Mouse (Mus musculus): ENCODE results near the gene Grm8. TPM values are rescaled to one million over a fixed set of nuclear protein-coding genes. Genes with fewer than 3 reads are reported as not detected.

Grm8 gene
- total RNA-seq, 2 experiments from 2014 or later, result 1.3 TPM; not detected in 1

- ATAC-seq (replicated peaks; ENCODE audit: low FRiP score, low TSS enrichment, poor library complexity, severe bottlenecking), result no peak
These were observed 388.5 kb downstream of the Grm8 start for GRCm38 (mm10) chr6:27746493-27746892.

- ATAC-seq (replicated peaks; ENCODE audit: low FRiP score, low TSS enrichment, poor library complexity, severe bottlenecking), result no peak
These were observed 389.1 kb downstream of the Grm8 start for GRCm38 (mm10) chr6:27745693-27746451.

GRCm38 (mm10) chr6:27689382-27689781, 445.6 kb downstream of the Grm8 start:
- ATAC-seq (replicated peaks; ENCODE audit: low FRiP score, low TSS enrichment, poor library complexity, severe bottlenecking), result no peak

- ATAC-seq (replicated peaks; ENCODE audit: low FRiP score, low TSS enrichment, poor library complexity, severe bottlenecking), result no peak
These were observed 473.1 kb downstream of the Grm8 start for GRCm38 (mm10) chr6:27661747-27662435.

DNA sequence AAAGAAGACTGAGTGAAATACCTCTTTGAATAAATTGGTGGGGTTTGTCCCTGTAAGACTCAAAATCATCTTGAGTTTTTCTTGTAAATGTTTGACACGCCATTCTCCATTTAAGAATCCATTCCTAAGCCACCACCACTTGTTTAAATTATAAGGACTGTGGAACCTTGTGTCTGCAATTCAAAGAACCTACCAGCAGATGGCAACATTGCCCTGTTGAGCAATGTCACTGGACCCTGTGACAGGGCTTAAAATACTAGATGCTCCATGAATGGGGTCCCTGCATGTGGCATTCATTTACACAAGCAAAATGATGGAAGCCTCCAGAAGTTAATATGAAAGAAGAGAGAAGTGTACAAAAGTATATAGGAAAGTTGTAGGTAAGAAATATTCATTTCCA, 477.5 kb downstream of the Grm8 start:
- 0 out of 2 replicates have a peak, but pooled peaks have one; percentile 67 for ATAC-seq (replicated peaks; ENCODE audit: low FRiP score, low TSS enrichment, poor library complexity, severe bottlenecking)

DNA sequence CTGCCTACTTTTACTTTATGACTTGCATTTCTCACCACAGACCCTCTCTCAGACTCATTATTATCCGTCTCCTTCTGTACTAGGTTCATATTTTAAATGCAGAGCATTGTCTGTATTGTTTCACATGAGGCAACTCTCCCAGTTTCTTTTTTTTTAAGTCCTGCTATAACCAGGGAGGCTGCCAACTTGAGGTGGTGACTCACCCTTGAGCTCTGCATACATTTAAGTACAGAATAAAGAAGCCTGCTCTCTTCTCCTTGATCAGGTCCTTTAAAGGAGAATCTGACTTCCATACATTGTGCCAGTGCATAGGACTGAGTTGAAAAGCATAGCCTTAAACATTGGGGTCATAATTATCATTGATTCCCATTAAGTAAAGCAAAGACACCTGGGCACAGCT, 488.5 kb downstream of the Grm8 start:
- no peak for ATAC-seq (replicated peaks; ENCODE audit: low FRiP score, low TSS enrichment, poor library complexity, severe bottlenecking)

DNA sequence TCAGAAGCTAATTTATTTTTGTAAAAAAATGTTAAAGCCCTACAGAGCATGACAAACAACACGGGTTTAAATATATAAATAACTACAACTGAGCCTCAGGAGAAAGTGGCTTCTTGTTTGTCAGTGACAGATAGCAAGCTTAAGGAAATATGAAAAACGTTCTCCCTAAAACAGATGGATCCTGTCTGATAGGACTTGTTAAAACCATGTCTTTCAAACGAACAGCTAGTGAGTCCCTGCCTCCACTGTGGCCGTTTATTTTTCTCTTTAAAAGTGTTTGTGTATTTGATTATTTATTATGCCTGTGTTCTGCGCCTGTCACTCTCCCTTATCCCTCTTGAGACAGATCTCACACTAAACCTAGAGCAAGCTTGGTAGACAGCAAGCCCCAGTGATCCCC, 489.9 kb downstream of the Grm8 start:
- ATAC-seq (replicated peaks; ENCODE audit: low FRiP score, low TSS enrichment, poor library complexity, severe bottlenecking), result peak; percentile 68

- no peak for ATAC-seq (replicated peaks; ENCODE audit: low FRiP score, low TSS enrichment, poor library complexity, severe bottlenecking)
These were observed 499.1 kb downstream of the Grm8 start for GRCm38 (mm10) chr6:27635898-27636297.

DNA sequence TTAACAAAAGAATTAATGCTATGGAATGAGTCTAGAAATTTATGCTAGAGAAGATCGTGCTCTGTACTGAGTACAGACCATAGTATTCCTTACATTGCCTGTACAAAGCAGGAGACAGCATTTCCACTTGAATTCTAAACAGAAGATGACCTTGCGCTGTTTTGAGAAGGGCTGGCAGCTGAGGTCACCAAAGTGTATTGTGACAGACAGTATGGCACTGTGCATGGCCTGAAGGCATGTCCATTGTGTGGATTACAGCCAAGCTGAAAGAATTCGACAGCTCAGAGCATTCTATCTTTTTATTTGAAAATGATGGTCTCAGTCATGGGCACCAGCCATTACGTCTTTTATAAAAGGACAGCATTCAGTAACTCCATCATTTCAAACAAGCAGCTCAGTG, 517.5 kb downstream of the Grm8 start:
- no peak for ATAC-seq (replicated peaks; ENCODE audit: low FRiP score, low TSS enrichment, poor library complexity, severe bottlenecking)

DNA sequence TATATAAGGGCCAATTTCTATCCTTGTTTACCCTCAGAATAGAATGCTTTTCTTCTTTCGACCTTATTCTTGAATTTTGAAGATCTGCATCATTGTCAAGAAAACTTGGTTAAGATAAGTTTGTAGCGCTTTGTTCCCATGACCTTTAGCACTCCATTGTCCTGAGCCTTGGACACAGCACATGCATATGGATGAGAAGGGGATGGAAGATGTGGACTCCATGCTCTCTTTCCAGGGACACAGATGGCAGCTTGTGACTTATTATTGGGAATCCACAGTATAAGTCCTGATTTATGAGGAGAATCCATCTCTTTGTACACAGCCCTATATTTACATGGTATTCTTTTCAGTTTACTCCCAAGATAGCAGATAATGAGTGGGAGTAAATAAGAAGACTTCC, 554.5 kb downstream of the Grm8 start:
- ATAC-seq (replicated peaks; ENCODE audit: low FRiP score, low TSS enrichment, poor library complexity, severe bottlenecking), result no peak

DNA sequence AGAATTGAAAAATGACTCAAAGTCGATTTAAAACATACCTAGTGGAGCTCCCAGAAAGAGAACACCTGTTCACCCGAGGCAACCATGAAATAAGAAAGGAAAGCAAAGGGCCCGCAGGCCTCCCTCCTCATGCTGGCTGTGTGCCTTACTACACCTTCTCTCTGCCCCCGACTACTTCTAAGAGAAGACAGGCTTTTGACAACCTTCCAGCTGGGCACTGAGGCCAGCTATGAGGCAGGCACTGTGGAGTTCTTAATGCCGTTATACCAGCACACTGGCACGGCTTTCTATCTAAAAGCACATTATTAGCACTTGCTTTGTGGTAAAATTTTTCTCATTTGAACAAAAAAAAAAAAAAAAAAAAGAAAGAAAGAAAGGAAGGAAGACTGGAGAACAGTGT, 589.5 kb downstream of the Grm8 start:
- no peak for ATAC-seq (replicated peaks; ENCODE audit: low FRiP score, low TSS enrichment, poor library complexity, severe bottlenecking)

DNA sequence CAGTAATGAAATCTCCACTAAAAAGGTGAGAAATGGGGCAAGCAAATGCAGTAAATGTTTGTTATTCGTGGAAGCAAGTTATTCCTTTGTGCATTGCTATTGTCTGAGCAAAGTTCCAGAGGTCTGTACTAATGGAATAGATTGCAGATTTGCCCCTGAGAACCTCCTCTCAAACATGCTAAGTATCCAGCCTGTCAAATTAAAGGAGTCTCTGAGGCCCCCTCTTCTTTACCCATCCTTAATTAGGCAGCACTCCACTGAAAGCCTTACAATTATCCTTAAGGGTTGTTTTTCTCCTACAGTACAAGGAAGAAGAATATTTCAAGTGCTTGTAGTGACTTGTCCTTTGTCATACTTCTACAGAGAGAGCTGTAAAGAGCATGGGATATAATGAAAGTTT, 617.4 kb downstream of the Grm8 start:
- no peak for ATAC-seq (replicated peaks; ENCODE audit: low FRiP score, low TSS enrichment, poor library complexity, severe bottlenecking)

GRCm38 (mm10) chr6:27460998-27461397, 674.0 kb downstream of the Grm8 start:
- ATAC-seq (replicated peaks; ENCODE audit: low FRiP score, low TSS enrichment, poor library complexity, severe bottlenecking), result no peak

DNA sequence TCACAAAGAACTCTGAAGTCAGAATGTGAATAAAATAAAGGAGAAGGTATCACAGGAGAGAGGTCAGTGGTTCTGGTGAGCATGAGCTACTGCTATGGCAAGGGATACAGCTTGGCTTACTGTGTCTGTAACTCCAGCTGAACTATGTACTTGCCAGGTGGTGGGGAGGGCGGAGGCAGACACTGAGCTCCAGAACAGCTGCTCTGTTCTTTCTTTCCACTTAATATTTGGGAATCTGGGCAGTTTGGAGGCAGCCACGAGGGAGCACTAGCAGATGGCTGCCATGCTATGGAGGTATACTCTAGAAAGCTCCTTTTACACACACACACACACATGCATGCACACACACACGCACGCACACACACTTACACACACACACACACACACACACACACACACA, 726.5 kb downstream of the Grm8 start:
- no peak for ATAC-seq (replicated peaks; ENCODE audit: low FRiP score, low TSS enrichment, poor library complexity, severe bottlenecking)

- no peak for ATAC-seq (replicated peaks; ENCODE audit: low FRiP score, low TSS enrichment, poor library complexity, severe bottlenecking)
These were observed 762.6 kb downstream of the Grm8 start for GRCm38 (mm10) chr6:27372416-27372815.

GRCm38 (mm10) chr6:27371095-27371494, 763.9 kb downstream of the Grm8 start:
- ATAC-seq (replicated peaks; ENCODE audit: low FRiP score, low TSS enrichment, poor library complexity, severe bottlenecking), result no peak

DNA sequence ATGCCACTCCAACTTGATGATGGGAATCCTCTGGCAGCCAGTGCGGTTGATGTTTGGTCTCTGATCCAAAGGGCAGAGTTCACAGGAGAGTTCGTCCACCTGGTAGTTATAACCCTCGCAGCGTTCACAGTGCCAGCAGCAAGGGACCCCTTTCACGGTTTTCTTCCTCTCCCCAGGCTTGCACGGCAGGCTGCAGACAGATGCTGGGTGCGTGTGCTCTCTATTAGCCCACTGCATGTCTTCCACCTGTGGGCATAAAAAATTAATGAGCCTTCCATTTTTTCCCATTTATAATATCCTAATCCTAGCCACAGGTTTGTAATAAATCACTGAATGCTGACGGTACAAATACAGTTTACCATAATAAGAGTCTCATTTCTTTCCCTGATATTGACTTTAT, 771.2 kb downstream of the Grm8 start:
- no peak for ATAC-seq (replicated peaks; ENCODE audit: low FRiP score, low TSS enrichment, poor library complexity, severe bottlenecking)

DNA sequence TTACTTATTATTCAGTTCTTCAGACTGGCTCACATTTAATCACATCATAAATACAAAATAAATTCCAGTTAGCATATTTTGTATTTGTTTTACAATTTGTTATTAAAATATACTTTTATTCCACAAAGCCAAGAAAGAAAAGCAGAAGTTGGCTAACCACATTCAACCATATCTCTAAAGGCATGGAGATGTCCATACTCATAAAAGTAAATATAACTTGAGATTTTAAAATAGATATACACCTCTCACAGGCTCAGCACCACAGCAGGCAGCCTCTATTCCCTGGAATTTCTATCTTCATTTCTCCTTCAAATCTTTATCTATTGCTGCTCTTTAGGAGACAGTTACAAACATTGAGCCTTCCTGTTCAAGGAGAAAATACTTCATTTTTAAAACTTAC, 774.5 kb downstream of the Grm8 start:
- ATAC-seq (replicated peaks; ENCODE audit: low FRiP score, low TSS enrichment, poor library complexity, severe bottlenecking), result no peak

DNA sequence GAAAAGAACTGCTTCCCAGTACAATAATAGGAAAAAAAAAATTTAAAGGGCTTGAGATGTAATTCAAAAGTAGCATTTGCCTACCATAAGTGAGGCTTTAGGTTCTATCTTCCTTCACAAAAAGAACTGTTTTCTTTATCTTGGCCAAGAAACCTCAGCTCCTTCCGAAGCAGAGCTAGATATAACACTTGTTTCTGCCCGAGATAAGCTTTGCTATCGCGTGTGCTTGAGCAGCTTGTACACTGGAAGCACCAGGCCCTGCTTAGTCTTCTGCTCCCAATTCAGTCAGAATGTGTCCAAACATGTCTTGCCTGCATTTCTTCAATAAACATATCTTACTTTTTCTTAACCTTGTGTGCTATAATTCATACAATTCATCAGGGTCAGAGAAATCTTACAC, 783.8 kb downstream of the Grm8 start:
- peak; percentile 84 for ATAC-seq (replicated peaks; ENCODE audit: low FRiP score, low TSS enrichment, poor library complexity, severe bottlenecking)

- peak; percentile 96 for ATAC-seq (replicated peaks; ENCODE audit: low FRiP score, low TSS enrichment, poor library complexity, severe bottlenecking)
These were observed 786.7 kb downstream of the Grm8 start for GRCm38 (mm10) chr6:27348272-27348671.

GRCm38 (mm10) chr6:27346311-27346710, 788.7 kb downstream of the Grm8 start:
- no peak for ATAC-seq (replicated peaks; ENCODE audit: low FRiP score, low TSS enrichment, poor library complexity, severe bottlenecking)
